8 mouse cellular contexts compared by ENCODE assay signal in genomic region chr17:25570648-25571452, GRCm38 (mm10). TPM values are rescaled to one million over a fixed set of nuclear protein-coding genes. Genes with fewer than 3 reads are reported as not detected.
DNase-seq lines count a peak whose midpoint lies in the region; ATAC-seq and TF ChIP-seq lines count a peak whose summit lies in the region.

Sox8 (minus strand) TSS chr17:25570686.

- under 1% methylated on average over 61 of the region's 61 CpGs for WGBS in limb, embryonic 10.5 days
- under 1% methylated on average over 57 of the region's 61 CpGs for WGBS in midbrain, embryonic 12.5 days
- 2% methylated on average over 61 of the region's 61 CpGs for WGBS in small intestine, adult 2 months

- TF ChIP-seq POLR2A in small intestine, adult 2 months (IDR thresholded peaks at IDR 0.05; ENCODE audit: low read depth, low read length) = no peak

- H3K4me2 ChIP-seq in midbrain, embryonic 12.5 days (replicated peaks) = peak within 1 kb of the TSS; percentile 79

- no peak for TF ChIP-seq CTCF in small intestine, adult 2 months (IDR thresholded peaks at IDR 0.05; ENCODE audit: extremely low read depth, insufficient read length, insufficient replicate concordance, low read depth, low read length)

- peak within 1 kb of the TSS; percentile 54; the same call in 1 of the 2 replicates for H3K9ac ChIP-seq in midbrain, embryonic 12.5 days (replicated peaks)

- peak; percentile 83 for DNase-seq in adrenal gland, adult 2 months
- DNase-seq in embryo, embryonic 9.5 days (ENCODE audit: extremely low spot score) = peak; percentile 95
- DNase-seq in heart, adult 18-20 months = peak; percentile 89 to 92
- DNase-seq in kidney, adult 18-20 months = peak; percentile 79
- DNase-seq in limb, embryonic 10.5 days (ENCODE audit: low spot score) = peak; percentile 91
- no peak for DNase-seq in adipocyte (ENCODE audit: low spot score)

- H3K27ac ChIP-seq in limb, embryonic 10.5 days = peak within 1 kb of the TSS; percentile 83
- no peak within 1 kb of the TSS for H3K27ac ChIP-seq in midbrain, embryonic 12.5 days (replicated peaks)
- no peak within 1 kb of the TSS for H3K27ac ChIP-seq in small intestine, adult 2 months (ENCODE audit: insufficient read depth, low read depth, low read length)

- H3K9me3 ChIP-seq in limb, embryonic 10.5 days (replicated peaks) = no peaks in the 10 kb centered on the region
- no peaks in the 10 kb centered on the region for H3K9me3 ChIP-seq in midbrain, embryonic 12.5 days

- peaks cover 88% of the 10 kb centered on the region for H3K27me3 ChIP-seq in limb, embryonic 10.5 days (ENCODE audit: low read depth, poor library complexity, severe bottlenecking)
- peaks cover 78% of the 10 kb centered on the region for H3K27me3 ChIP-seq in midbrain, embryonic 12.5 days
- H3K27me3 ChIP-seq in small intestine, adult 2 months (ENCODE audit: control insufficient read depth, insufficient read depth, low read length) = peaks cover 28% of the 10 kb centered on the region

- peak within 1 kb of the TSS; percentile 71 for H3K4me3 ChIP-seq in limb, embryonic 10.5 days
- H3K4me3 ChIP-seq in midbrain, embryonic 12.5 days = peak within 1 kb of the TSS; percentile 49
- peak within 1 kb of the TSS; percentile 62 for H3K4me3 ChIP-seq in small intestine, adult 2 months (ENCODE audit: low read depth, low read length)

- H3K4me1 ChIP-seq in limb, embryonic 10.5 days = peaks cover 77% of the 10 kb centered on the region
- peaks cover 46% of the 10 kb centered on the region for H3K4me1 ChIP-seq in midbrain, embryonic 12.5 days
- 0 out of 2 replicates have a peak, but pooled peaks cover 9% of the 10 kb centered on the region for H3K4me1 ChIP-seq in small intestine, adult 2 months (ENCODE audit: control insufficient read depth, insufficient read depth, insufficient read length, low read length)

- peak; percentile 85 for ATAC-seq in midbrain, embryonic 12.5 days (ENCODE audit: low FRiP score, low read depth)

- peaks cover 12% of the 10 kb centered on the region for H3K36me3 ChIP-seq in limb, embryonic 10.5 days
- H3K36me3 ChIP-seq in midbrain, embryonic 12.5 days = no peaks in the 10 kb centered on the region
- no peaks in the 10 kb centered on the region for H3K36me3 ChIP-seq in small intestine, adult 2 months (ENCODE audit: control insufficient read depth, insufficient read depth, low read length)

RNA-seq across cellular contexts. Expression of gene Sox8, which starts in this region (rescaled TPM):
- 1 to 10 TPM in 1 of 2 experiments, under 1 TPM in 1; 0.83 to 1.5 TPM for total RNA-seq in adrenal gland, adult 2 months (2021)
- polyA plus RNA-seq in adrenal gland, adult 2 months (2012; rRNA removed) = 1.6 and 2.8 TPM in 2 replicates
- under 1 TPM; 0.20 to 0.31 TPM for total RNA-seq in heart, adult 18-20 months (2021)
- 11.1 and 13.1 TPM in 2 replicates for polyA plus RNA-seq in limb, embryonic 10.5 days (2016; fragmentation: Nextera tagmentation; extraction: Ambion mirVana)
- polyA plus RNA-seq in midbrain, embryonic 12.5 days (2016; fragmentation: Nextera tagmentation; extraction: Ambion mirVana) = 3.2 and 4.7 TPM in 2 replicates
- polyA plus RNA-seq in small intestine, adult 2 months (2012; rRNA removed) = 0.67 and 0.98 TPM in 2 replicates

Comparison
In these comparisons a context has a peak if more than half of its experiments do, and no peak if none do; other contexts are left out.
1. Peak in DNase-seq in heart, adult 18-20 months; RNA of the gene not detected or under 1 TPM.